Mouse (Mus musculus): ENCODE results near the gene Nck2.

- TF ChIP-seq POLR2A (IDR thresholded peaks at IDR 0.05; ENCODE audit: insufficient read depth, low read depth, low read length) (no peak), CTCF (IDR thresholded peaks at IDR 0.05) (no peak)
Observed at GRCm38 (mm10) chr1:43547644-43548043, 103.3 kb downstream of the Nck2 start.

All from heart, adult 2 months (tissue).